Mouse (Mus musculus) layer of hippocampus, postnatal 14 days (tissue): ENCODE data around the gene Sema5b. TPM values are rescaled to one million over a fixed set of nuclear protein-coding genes. Genes with fewer than 3 reads are reported as not detected.
A peak's percentile ranks its signal among the peaks of the same experiment; 100 is the strongest.

ENCODE experiments used
- DNase-seq, 2 experiments: peaks; one replicate each; pipeline ENCODE4 v3.0.0; 2021 to 2022; ENCODE audit warnings: low spot score in 2 of 2, mixed read lengths in 1 of 2
- total RNA-seq, 2 experiments: library from RNA; stranded (reverse); gene quantifications; 2 replicates each; pipeline ENCODE4 v1.2.3; 2021

The Sema5b gene
- total RNA-seq, 2 experiments from 2014 or later = 20.7 to 21.7 TPM

- DNase-seq = peak in 1 of 2 experiments; percentile 82
Observed at GRCm38 (mm10) chr16:35591756-35592155, 50.8 kb downstream of the Sema5b start.

GRCm38 (mm10) chr16:35592274-35593065, 51.5 kb downstream of the Sema5b start:
- DNase-seq = no peak

GRCm38 (mm10) chr16:35593474-35593873, 52.5 kb downstream of the Sema5b start:
- DNase-seq = no peak

- DNase-seq = no peak
Observed at GRCm38 (mm10) chr16:35596241-35596640, 55.3 kb downstream of the Sema5b start.

GRCm38 (mm10) chr16:35596661-35597350, 55.9 kb downstream of the Sema5b start:
- no peak for DNase-seq

- no peak for DNase-seq
Observed at GRCm38 (mm10) chr16:35597991-35598390, 57.0 kb downstream of the Sema5b start.

GRCm38 (mm10) chr16:35598802-35599201, 57.9 kb downstream of the Sema5b start:
- no peak for DNase-seq

- peak in 1 of 2 experiments; percentile 68 for DNase-seq
Observed at GRCm38 (mm10) chr16:35600282-35600681, 59.3 kb downstream of the Sema5b start.

GRCm38 (mm10) chr16:35601426-35601825, 60.5 kb downstream of the Sema5b start:
- no peak for DNase-seq

- no peak for DNase-seq
Observed at GRCm38 (mm10) chr16:35602529-35602928, 61.6 kb downstream of the Sema5b start.

- DNase-seq = no peak
Observed at GRCm38 (mm10) chr16:35603729-35604522, 63.0 kb downstream of the Sema5b start.

GRCm38 (mm10) chr16:35607250-35607649, 66.3 kb downstream of the Sema5b start:
- no peak for DNase-seq

GRCm38 (mm10) chr16:35608244-35608643, 67.3 kb downstream of the Sema5b start:
- no peak for DNase-seq

GRCm38 (mm10) chr16:35609561-35609960, 68.6 kb downstream of the Sema5b start:
- DNase-seq = no peak

GRCm38 (mm10) chr16:35613851-35614804, 73.2 kb downstream of the Sema5b start:
- peak; percentile 50 to 61 for DNase-seq

GRCm38 (mm10) chr16:35617732-35618131, 76.8 kb downstream of the Sema5b start:
- no peak for DNase-seq

- DNase-seq = no peak
Observed at GRCm38 (mm10) chr16:35623026-35623425, 82.1 kb downstream of the Sema5b start.

GRCm38 (mm10) chr16:35623986-35624385, 83.0 kb downstream of the Sema5b start:
- no peak for DNase-seq

- no peak for DNase-seq
Observed at GRCm38 (mm10) chr16:35624877-35625276, 83.9 kb downstream of the Sema5b start.

GRCm38 (mm10) chr16:35625286-35626020, 84.5 kb downstream of the Sema5b start:
- peak in 1 of 2 experiments; percentile 60 for DNase-seq
